Mouse (Mus musculus): ENCODE results near the gene Acer2.

DNA sequence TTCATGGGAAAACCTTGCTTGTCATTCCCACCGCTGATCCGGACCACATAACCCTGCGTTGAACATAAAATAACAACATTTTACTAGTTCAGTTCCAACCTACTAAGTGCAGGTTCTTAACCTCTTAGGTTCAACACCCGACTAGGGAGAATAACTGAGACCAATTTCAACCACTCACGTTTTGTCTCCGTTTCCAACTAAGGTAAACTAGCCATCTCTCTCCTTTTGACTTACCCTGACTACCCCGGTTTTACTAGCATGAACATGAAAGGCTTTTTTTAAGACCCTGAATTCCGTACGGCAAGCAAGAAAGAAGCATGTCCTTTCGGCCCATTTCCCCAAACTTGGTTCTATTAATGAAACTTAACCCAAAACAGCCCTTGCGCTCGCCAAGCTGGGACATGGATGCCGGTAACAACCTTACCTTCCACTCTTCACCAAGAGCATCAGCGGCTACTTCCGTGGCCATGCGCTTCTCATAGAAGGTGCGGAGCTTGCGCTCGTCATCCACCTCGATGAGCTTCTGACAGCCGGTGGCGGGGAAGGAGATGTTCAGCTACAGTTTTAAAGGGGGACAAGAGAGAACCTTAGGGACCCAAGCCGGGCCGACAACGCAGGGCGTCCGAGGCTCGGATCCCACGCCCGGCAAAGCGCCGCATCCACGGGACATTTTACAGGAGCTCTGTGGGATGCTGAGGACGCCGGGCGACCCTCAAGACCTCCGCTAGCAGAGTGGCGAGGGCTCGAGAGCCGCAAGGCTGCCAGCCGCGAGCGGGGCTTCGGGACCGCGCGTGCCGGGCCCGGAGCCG is 17.7 kb upstream of the Acer2 start:
- TF ChIP-seq POLR2A (IDR thresholded peaks at IDR 0.05; ENCODE audit: borderline replicate concordance, control insufficient read depth, low read depth, low read length) (no peak), CTCF (IDR thresholded peaks at IDR 0.05; ENCODE audit: control insufficient read depth, insufficient read depth, low read length) (no peak)

All from bone marrow, adult 2 months (tissue).